Mouse (Mus musculus): ENCODE measurements around the gene Zfp771. TPM values are rescaled to one million over a fixed set of nuclear protein-coding genes. Genes with fewer than 3 reads are reported as not detected.
A peak's percentile ranks its signal among the peaks of the same experiment; 100 is the strongest.

Gene Zfp771
- polyA plus RNA-seq, 1 experiment from 2014 or later: 27.3 TPM

GRCm38 (mm10) chr7:127207374-127208294, 36.4 kb upstream of the Zfp771 start:
- peaks cover 3% of the 10 kb centered on the region; the same call in 1 of the 2 replicates for H3K4me1 ChIP-seq (replicated peaks; ENCODE audit: control insufficient read depth, insufficient read depth)
- peaks cover 9% of the 10 kb centered on the region for H3K36me3 ChIP-seq (ENCODE audit: control insufficient read depth, insufficient read depth, low read length)
- H3K9me3 ChIP-seq (ENCODE audit: control insufficient read depth, low read length): no peaks in the 10 kb centered on the region
- H3K27ac ChIP-seq (replicated peaks): peak overlapping the region; percentile 91
- DNase-seq (ENCODE audit: low spot score) (peak; percentile 33), ATAC-seq (ENCODE audit: low FRiP score, low TSS enrichment) (no peak)
- under 1% methylated on average over 51 of the region's 53 CpGs for WGBS
- TF ChIP-seq EP300 (optimal IDR thresholded peaks at IDR 0.05) (no peak), CTCF (IDR thresholded peaks at IDR 0.05; ENCODE audit: low read depth) (no peak)
- no peaks in the 10 kb centered on the region for H3K27me3 ChIP-seq (ENCODE audit: control insufficient read depth, insufficient read depth, low read length)
- peak overlapping the region; percentile 98 for H3K4me2 ChIP-seq (replicated peaks; ENCODE audit: low read depth)
- H3K4me3 ChIP-seq (ENCODE audit: low read depth, low read length): peak overlapping the region; percentile 93
- peak overlapping the region; percentile 92 for H3K9ac ChIP-seq (ENCODE audit: low read length)

DNA sequence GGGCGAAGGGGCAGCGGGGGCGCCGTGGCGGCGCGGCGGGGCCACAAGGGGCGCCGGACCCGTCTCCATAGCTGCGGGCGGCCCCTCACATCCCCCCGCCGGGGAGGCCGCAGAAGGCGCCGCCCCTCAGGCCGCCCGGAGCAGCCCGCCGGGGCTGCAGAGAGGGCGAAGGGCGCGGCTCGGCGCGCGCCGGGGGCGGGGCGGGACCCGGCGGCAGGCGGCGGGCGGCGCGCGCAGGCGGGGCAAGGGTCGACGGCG, 35.9 kb upstream of the Zfp771 start, which contains the start of gene Tbc1d10b:
Tbc1d10b (minus strand) TSS at position 174 of the 258 bp plus-strand sequence.
- Histone ChIP-seq H3K4me2 (replicated peaks; ENCODE audit: low read depth) (peak within 1 kb of the TSS; percentile 98), H3K9ac (ENCODE audit: low read length) (peak within 1 kb of the TSS; percentile 92), H3K27me3 (ENCODE audit: control insufficient read depth, insufficient read depth, low read length) (no peaks in the 10 kb centered on the region), H3K4me3 (ENCODE audit: low read depth, low read length) (peak within 1 kb of the TSS; percentile 93), H3K27ac (replicated peaks) (peak within 1 kb of the TSS; percentile 91), H3K9me3 (ENCODE audit: control insufficient read depth, low read length) (no peaks in the 10 kb centered on the region), H3K4me1 (replicated peaks; ENCODE audit: control insufficient read depth, insufficient read depth) (peaks cover 3% of the 10 kb centered on the region; the same call in 1 of the 2 replicates), H3K36me3 (ENCODE audit: control insufficient read depth, insufficient read depth, low read length) (peaks cover 5% of the 10 kb centered on the region)
- DNase-seq (ENCODE audit: low spot score): no peak
- WGBS: 2% methylated on average over 9 of the region's 44 CpGs
- ATAC-seq (ENCODE audit: low FRiP score, low TSS enrichment): peak; percentile 44
- no peak for TF ChIP-seq CTCF (IDR thresholded peaks at IDR 0.05; ENCODE audit: low read depth)
- TF ChIP-seq EP300 (optimal IDR thresholded peaks at IDR 0.05): no peak

DNA sequence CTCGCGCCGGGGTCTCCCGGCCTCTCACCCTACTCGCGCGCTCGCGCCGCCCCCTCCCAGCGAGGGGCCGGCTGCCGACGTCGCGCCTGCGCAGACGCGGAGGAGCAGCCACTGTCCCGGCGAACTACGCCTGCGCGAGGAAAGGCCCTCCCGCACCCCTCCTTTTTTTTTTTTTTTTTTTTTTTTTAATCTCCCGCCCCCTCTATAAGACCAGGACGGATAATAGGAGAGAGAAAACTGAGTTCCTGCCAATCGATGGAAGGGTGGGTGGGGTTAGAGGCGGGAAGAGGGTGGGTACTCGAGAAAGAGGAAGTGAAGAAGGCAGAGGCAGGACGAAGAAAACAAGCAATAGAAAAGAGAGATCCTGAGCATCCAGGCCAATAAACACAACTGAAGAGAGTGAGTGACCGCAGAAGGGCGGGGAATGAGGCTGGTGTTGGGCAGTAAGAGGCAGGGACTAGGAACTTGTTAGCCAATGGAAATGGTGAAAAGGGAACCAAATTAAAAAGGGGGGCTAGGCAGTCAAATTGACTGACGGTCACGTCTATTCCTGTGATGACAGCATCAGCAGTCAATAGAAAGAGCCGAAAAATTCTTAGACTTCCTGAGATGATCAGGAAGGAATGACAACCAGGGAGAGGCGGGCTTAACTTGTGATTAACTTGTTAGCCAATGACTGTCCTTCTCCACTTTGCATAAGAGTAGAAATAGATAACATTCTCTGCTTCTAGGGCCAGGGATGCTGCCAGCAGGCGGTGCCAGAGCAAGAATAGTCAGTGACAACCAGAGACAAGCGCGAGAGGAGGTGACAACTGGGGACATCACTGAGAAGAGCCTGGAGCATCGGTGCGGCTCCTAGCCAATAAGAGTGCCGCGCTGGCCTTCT, 35.3 kb upstream of the Zfp771 start, which contains the start of gene Mylpf:
Mylpf (plus strand) TSS at position 338 of the 886 bp plus-strand sequence.
- no peak for TF ChIP-seq EP300 (optimal IDR thresholded peaks at IDR 0.05)
- peak; percentile 75 for TF ChIP-seq CTCF (IDR thresholded peaks at IDR 0.05; ENCODE audit: low read depth)
- Histone ChIP-seq H3K9me3 (ENCODE audit: control insufficient read depth, low read length) (no peaks in the 10 kb centered on the region), H3K4me1 (replicated peaks; ENCODE audit: control insufficient read depth, insufficient read depth) (peaks cover 3% of the 10 kb centered on the region; the same call in 1 of the 2 replicates), H3K9ac (ENCODE audit: low read length) (peak within 1 kb of the TSS; percentile 92), H3K4me3 (ENCODE audit: low read depth, low read length) (peak within 1 kb of the TSS; percentile 93), H3K4me2 (replicated peaks; ENCODE audit: low read depth) (peak within 1 kb of the TSS; percentile 98), H3K27ac (replicated peaks) (peak within 1 kb of the TSS; percentile 91), H3K27me3 (ENCODE audit: control insufficient read depth, insufficient read depth, low read length) (no peaks in the 10 kb centered on the region), H3K36me3 (ENCODE audit: control insufficient read depth, insufficient read depth, low read length) (0 out of 2 replicates have a peak, but pooled peaks cover under 1% of the 10 kb centered on the region)
- 0% methylated on average over 35 of the region's 44 CpGs for WGBS
- ATAC-seq (ENCODE audit: low FRiP score, low TSS enrichment) (peak; percentile 96), DNase-seq (ENCODE audit: low spot score) (peak; percentile 93)

DNA sequence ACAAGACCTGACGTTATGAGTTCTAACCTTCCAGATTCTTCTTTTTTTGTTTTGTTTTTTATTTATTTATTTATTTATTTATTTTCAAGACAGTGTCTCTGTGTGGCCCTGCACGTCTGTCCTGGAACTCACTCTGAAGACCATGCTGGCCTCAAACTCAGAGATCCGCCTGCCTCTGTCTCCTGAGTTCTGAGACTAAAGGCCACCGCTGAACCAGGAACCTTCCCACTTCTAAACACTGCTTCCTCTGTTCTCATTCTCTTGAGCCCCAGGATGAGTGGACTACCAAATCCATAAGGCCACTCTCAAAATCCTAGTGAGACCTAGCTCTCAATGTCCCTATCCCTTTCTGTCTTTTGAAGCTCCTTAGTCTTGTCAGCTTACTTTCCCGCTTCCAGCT, 34.2 kb upstream of the Zfp771 start:
- no peak overlapping the region for H3K27ac ChIP-seq (replicated peaks)

GRCm38 (mm10) chr7:127210266-127210665, 33.8 kb upstream of the Zfp771 start:
- H3K27me3 ChIP-seq (ENCODE audit: control insufficient read depth, insufficient read depth, low read length): no peaks in the 10 kb centered on the region
- no peaks in the 10 kb centered on the region for H3K36me3 ChIP-seq (ENCODE audit: control insufficient read depth, insufficient read depth, low read length)
- no peak overlapping the region for H3K4me2 ChIP-seq (replicated peaks; ENCODE audit: low read depth)
- no peak for TF ChIP-seq EP300 (optimal IDR thresholded peaks at IDR 0.05)
- no peak for TF ChIP-seq CTCF (IDR thresholded peaks at IDR 0.05; ENCODE audit: low read depth)
- H3K27ac ChIP-seq (replicated peaks): no peak overlapping the region
- peaks cover 3% of the 10 kb centered on the region; the same call in 1 of the 2 replicates for H3K4me1 ChIP-seq (replicated peaks; ENCODE audit: control insufficient read depth, insufficient read depth)
- H3K9ac ChIP-seq (ENCODE audit: low read length): no peak overlapping the region
- H3K4me3 ChIP-seq (ENCODE audit: low read depth, low read length): no peak overlapping the region
- WGBS: 82% methylated on average over 4 of the region's 4 CpGs
- no peak for DNase-seq (ENCODE audit: low spot score)
- H3K9me3 ChIP-seq (ENCODE audit: control insufficient read depth, low read length): no peaks in the 10 kb centered on the region
- ATAC-seq (ENCODE audit: low FRiP score, low TSS enrichment): no peak

More for the DNA sequence above, 34.2 kb upstream of the Zfp771 start:
- WGBS: 77% methylated on average over 5 of the region's 5 CpGs
- TF ChIP-seq CTCF (IDR thresholded peaks at IDR 0.05; ENCODE audit: low read depth) (no peak), EP300 (optimal IDR thresholded peaks at IDR 0.05) (no peak)
- ATAC-seq (ENCODE audit: low FRiP score, low TSS enrichment): no peak
- Histone ChIP-seq H3K9ac (ENCODE audit: low read length) (no peak overlapping the region), H3K4me1 (replicated peaks; ENCODE audit: control insufficient read depth, insufficient read depth) (peaks cover 3% of the 10 kb centered on the region; the same call in 1 of the 2 replicates), H3K9me3 (ENCODE audit: control insufficient read depth, low read length) (no peaks in the 10 kb centered on the region), H3K4me2 (replicated peaks; ENCODE audit: low read depth) (no peak overlapping the region), H3K27me3 (ENCODE audit: control insufficient read depth, insufficient read depth, low read length) (no peaks in the 10 kb centered on the region), H3K4me3 (ENCODE audit: low read depth, low read length) (no peak overlapping the region), H3K36me3 (ENCODE audit: control insufficient read depth, insufficient read depth, low read length) (no peaks in the 10 kb centered on the region)
- no peak for DNase-seq (ENCODE audit: low spot score)

Measured in stomach, postnatal 0 days (tissue).